Mouse (Mus musculus) midbrain, embryonic 11.5 days (tissue): ENCODE data around the gene Cebpb. TPM values are rescaled to one million over a fixed set of nuclear protein-coding genes. Genes with fewer than 3 reads are reported as not detected.
A peak's percentile ranks its signal among the peaks of the same experiment; 100 is the strongest.

ENCODE experiments used
- ATAC-seq: fragments of 200-750 bp; cut with Nextera tagmentation; 2 replicates; pipeline ENCODE4 v1.8.0; 2017; ENCODE audit warnings: moderate TSS enrichment, moderate library complexity; ENCODE audit not compliant: low FRiP score
- DNase-seq: peaks from one replicate; pipeline ENCODE4 v3.0.0; 2015; ENCODE audit warnings: low spot score; ENCODE audit errors: missing footprints
- H3K27ac ChIP-seq: fragments of 300-500 bp; sonication (generic); 2 replicates; pipeline ENCODE4 v1.5.1; 2014; ENCODE audit warnings: low read depth, low read length
- H3K27me3 ChIP-seq: fragments of 300-500 bp; sonication (generic); 2 replicates; pipeline ENCODE4 v1.6.1; 2014; ENCODE audit warnings: mild to moderate bottlenecking, low read length, moderate library complexity, mixed read lengths; ENCODE audit not compliant: control insufficient read depth, insufficient read depth
- H3K36me3 ChIP-seq: fragments of 300-500 bp; sonication (generic); 2 replicates; pipeline ENCODE4 v1.6.1; 2014; ENCODE audit warnings: mild to moderate bottlenecking, low read length, moderate library complexity, mixed read lengths; ENCODE audit not compliant: control insufficient read depth, insufficient read depth
- H3K4me1 ChIP-seq: fragments of 300-500 bp; sonication (generic); 2 replicates; pipeline ENCODE4 v1.6.1; 2014; ENCODE audit warnings: low read length; ENCODE audit not compliant: control insufficient read depth, insufficient read depth
- H3K4me2 ChIP-seq: fragments of 300-500 bp; sonication (generic); 2 replicates; pipeline ENCODE4 v1.6.1; 2014; ENCODE audit warnings: mild to moderate bottlenecking, moderate library complexity
- H3K4me3 ChIP-seq: fragments of 300-500 bp; sonication (generic); 2 replicates; pipeline ENCODE4 v1.5.1; 2014; ENCODE audit warnings: low read depth, low read length
- H3K9ac ChIP-seq: fragments of 300-500 bp; sonication (generic); 2 replicates; pipeline ENCODE4 v1.6.1; 2014; ENCODE audit warnings: low read length
- H3K9me3 ChIP-seq: fragments of 300-500 bp; sonication (generic); 2 replicates; pipeline ENCODE4 v1.6.1; 2016; ENCODE audit warnings: low read length; ENCODE audit not compliant: control insufficient read depth
- WGBS: fragments of 180-500 bp; shearing (Covaris S2); extraction: QIAGEN DNeasy Blood & Tissue Kit; methylation state at CpG from one replicate; pipeline ENCODE4 v1.1.7; 2014; 5-methylcytosine and 5-hydroxymethylcytosine counted together
- polyA plus RNA-seq: library from polyadenylated mRNA; unstranded; fragments of >200 nt; fragmentation: Nextera tagmentation; extraction: Ambion mirVana; gene quantifications from 2 replicates; pipeline ENCODE4 v1.2.1, GENCODE M21; 2014

Gene Cebpb
- polyA plus RNA-seq, 1 experiment from 2014 or later = 2.5 TPM

- H3K9me3 ChIP-seq = no peaks in the 10 kb centered on the region
- H3K4me2 ChIP-seq = no peak overlapping the region
- H3K9ac ChIP-seq = no peak overlapping the region
- no peaks in the 10 kb centered on the region for H3K27me3 ChIP-seq
- H3K27ac ChIP-seq = no peak overlapping the region
- no peaks in the 10 kb centered on the region for H3K36me3 ChIP-seq
- 50% methylated on average over 5 of the region's 5 CpGs for WGBS
- no peaks in the 10 kb centered on the region for H3K4me1 ChIP-seq
- DNase-seq (no peak), ATAC-seq (no peak)
- no peak overlapping the region for H3K4me3 ChIP-seq
These were observed 10.1 kb upstream of the Cebpb start for GRCm38 (mm10) chr2:167678600-167678999.

- WGBS = 4% methylated on average over 13 of the region's 13 CpGs
- peak; percentile 98 for DNase-seq
These were observed 8.7 kb upstream of the Cebpb start for GRCm38 (mm10) chr2:167679902-167680430.

GRCm38 (mm10) chr2:167680657-167681056 lies 8.1 kb upstream of the Cebpb start:
- 57% methylated on average over 5 of the region's 5 CpGs for WGBS
- peak; percentile 92 for DNase-seq

More at GRCm38 (mm10) chr2:167679902-167680430, 8.7 kb upstream of the Cebpb start:
- ATAC-seq = peak; percentile 74
- Histone ChIP-seq H3K36me3 (no peaks in the 10 kb centered on the region), H3K27ac (no peak overlapping the region), H3K4me2 (no peak overlapping the region), H3K27me3 (0 out of 2 replicates have a peak, but pooled peaks cover 2% of the 10 kb centered on the region), H3K9ac (no peak overlapping the region), H3K4me3 (no peak overlapping the region), H3K9me3 (no peaks in the 10 kb centered on the region), H3K4me1 (no peaks in the 10 kb centered on the region)

GRCm38 (mm10) chr2:167683721-167684120 lies 5.0 kb upstream of the Cebpb start:
- ATAC-seq = no peak
- no peak overlapping the region for H3K9ac ChIP-seq
- peaks cover 15% of the 10 kb centered on the region for H3K27me3 ChIP-seq
- WGBS = 93% methylated on average over 3 of the region's 3 CpGs
- H3K4me2 ChIP-seq = no peak overlapping the region
- no peak for DNase-seq
- no peaks in the 10 kb centered on the region for H3K9me3 ChIP-seq
- no peaks in the 10 kb centered on the region for H3K4me1 ChIP-seq
- no peak overlapping the region for H3K27ac ChIP-seq
- H3K4me3 ChIP-seq = no peak overlapping the region
- H3K36me3 ChIP-seq = no peaks in the 10 kb centered on the region

More at GRCm38 (mm10) chr2:167680657-167681056, 8.1 kb upstream of the Cebpb start:
- Histone ChIP-seq H3K4me1 (no peaks in the 10 kb centered on the region), H3K36me3 (no peaks in the 10 kb centered on the region), H3K4me2 (no peak overlapping the region), H3K27ac (no peak overlapping the region), H3K9ac (no peak overlapping the region), H3K9me3 (no peaks in the 10 kb centered on the region), H3K4me3 (no peak overlapping the region), H3K27me3 (peaks cover 6% of the 10 kb centered on the region; the same call in 1 of the 2 replicates)
- ATAC-seq = no peak

GRCm38 (mm10) chr2:167685137-167685536 lies 3.6 kb upstream of the Cebpb start:
- H3K4me3 ChIP-seq = no peak overlapping the region
- 7% methylated on average over 8 of the region's 8 CpGs for WGBS
- H3K9ac ChIP-seq = no peak overlapping the region
- H3K4me2 ChIP-seq = no peak overlapping the region
- DNase-seq (peak; percentile 100), ATAC-seq (no peak)
- peaks cover 5% of the 10 kb centered on the region; the same call in 1 of the 2 replicates for H3K4me1 ChIP-seq
- H3K27me3 ChIP-seq = peaks cover 28% of the 10 kb centered on the region
- no peak overlapping the region for H3K27ac ChIP-seq
- no peaks in the 10 kb centered on the region for H3K36me3 ChIP-seq
- no peaks in the 10 kb centered on the region for H3K9me3 ChIP-seq

- Histone ChIP-seq H3K9ac (no peak overlapping the region), H3K36me3 (no peaks in the 10 kb centered on the region), H3K27ac (no peak overlapping the region), H3K4me3 (no peak overlapping the region), H3K27me3 (peaks cover 34% of the 10 kb centered on the region), H3K4me1 (peaks cover 5% of the 10 kb centered on the region; the same call in 1 of the 2 replicates), H3K4me2 (no peak overlapping the region), H3K9me3 (no peaks in the 10 kb centered on the region)
- DNase-seq (no peak), ATAC-seq (no peak)
- 83% methylated on average over 3 of the region's 3 CpGs for WGBS
These were observed 2.9 kb upstream of the Cebpb start for GRCm38 (mm10) chr2:167685865-167686264.

GRCm38 (mm10) chr2:167686382-167687249 lies 2.1 kb upstream of the Cebpb start:
- H3K27me3 ChIP-seq = peaks cover 42% of the 10 kb centered on the region
- H3K9ac ChIP-seq = no peak overlapping the region
- DNase-seq = no peak
- no peak overlapping the region for H3K27ac ChIP-seq
- no peaks in the 10 kb centered on the region for H3K9me3 ChIP-seq
- no peak overlapping the region for H3K4me3 ChIP-seq
- no peak overlapping the region for H3K4me2 ChIP-seq
- peaks cover 5% of the 10 kb centered on the region; the same call in 1 of the 2 replicates for H3K4me1 ChIP-seq
- WGBS = 85% methylated on average over 16 of the region's 16 CpGs
- no peak for ATAC-seq
- H3K36me3 ChIP-seq = no peaks in the 10 kb centered on the region

- Histone ChIP-seq H3K27me3 (peaks cover 42% of the 10 kb centered on the region), H3K9me3 (no peaks in the 10 kb centered on the region), H3K36me3 (no peaks in the 10 kb centered on the region), H3K4me2 (no peak overlapping the region), H3K9ac (no peak overlapping the region), H3K4me1 (peaks cover 5% of the 10 kb centered on the region; the same call in 1 of the 2 replicates), H3K4me3 (no peak overlapping the region), H3K27ac (no peak overlapping the region)
- no peak for ATAC-seq
- no peak for DNase-seq
- 84% methylated on average over 4 of the region's 4 CpGs for WGBS
These were observed 1.5 kb upstream of the Cebpb start for GRCm38 (mm10) chr2:167687250-167687586.

GRCm38 (mm10) chr2:167687651-167688101 lies 1.0 kb upstream of the Cebpb start:
- no peak overlapping the region for H3K9ac ChIP-seq
- H3K27me3 ChIP-seq = peaks cover 42% of the 10 kb centered on the region
- DNase-seq (no peak), ATAC-seq (no peak)
- H3K4me2 ChIP-seq = no peak overlapping the region
- no peaks in the 10 kb centered on the region for H3K9me3 ChIP-seq
- no peak overlapping the region for H3K27ac ChIP-seq
- H3K4me3 ChIP-seq = no peak overlapping the region
- H3K36me3 ChIP-seq = no peaks in the 10 kb centered on the region
- H3K4me1 ChIP-seq = peaks cover 5% of the 10 kb centered on the region; the same call in 1 of the 2 replicates
- WGBS = 46% methylated on average over 11 of the region's 11 CpGs
